Mouse (Mus musculus) layer of hippocampus, adult 9-11 months (tissue): ENCODE measurements around the gene Igdcc3.

Experiments
- DNase-seq: peaks from one replicate; pipeline ENCODE4 v3.0.0; 2022

Gene Igdcc3

GRCm38 (mm10) chr9:65140936-65141305 lies at the start of gene Igdcc3:
TSS of gene Igdcc3 (plus strand) at chr9:65141189.
- DNase-seq, result no peak

GRCm38 (mm10) chr9:65094237-65094636 lies 46.8 kb upstream of the Igdcc3 start:
- peak; percentile 48 for DNase-seq

GRCm38 (mm10) chr9:65100991-65101685 lies 39.9 kb upstream of the Igdcc3 start, which contains the start of gene Igdcc4:
TSS of gene Igdcc4 (plus strand) at chr9:65101486.
- DNase-seq, result no peak

GRCm38 (mm10) chr9:65101686-65102376 lies 39.2 kb upstream of the Igdcc3 start:
- DNase-seq, result no peak

GRCm38 (mm10) chr9:65102377-65103172 lies 38.4 kb upstream of the Igdcc3 start:
- peak; percentile 35 for DNase-seq

DNA sequence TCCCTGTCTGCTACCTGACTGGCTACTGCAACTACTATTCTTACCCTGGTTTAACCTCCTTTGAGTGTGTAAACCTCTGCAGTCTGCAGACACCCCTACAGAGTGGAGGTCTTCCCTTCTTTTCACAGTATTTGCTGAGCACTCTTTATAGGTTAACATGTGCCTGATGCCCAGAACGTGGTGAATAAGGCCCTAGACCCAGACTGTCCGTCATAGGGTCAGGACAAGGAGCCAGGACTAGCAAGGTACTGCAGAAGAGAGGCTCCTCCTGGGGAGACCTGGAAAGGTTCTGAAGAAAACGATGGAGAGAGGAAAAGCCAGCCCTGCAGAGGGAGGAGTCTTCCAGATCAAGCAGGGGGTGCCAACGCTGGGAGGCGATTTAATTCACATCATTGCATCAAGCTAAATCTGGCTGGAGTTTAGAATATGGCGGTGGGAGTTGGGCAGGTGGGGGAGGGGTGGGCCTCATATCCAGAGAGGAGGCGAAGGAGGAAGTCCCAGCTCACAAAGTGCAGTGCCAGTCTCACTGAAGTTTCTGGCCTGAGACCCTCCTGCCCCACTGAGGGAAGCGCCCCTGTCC lies 37.7 kb upstream of the Igdcc3 start:
- DNase-seq, result no peak

GRCm38 (mm10) chr9:65106821-65107220 lies 34.2 kb upstream of the Igdcc3 start:
- DNase-seq, result no peak

DNA sequence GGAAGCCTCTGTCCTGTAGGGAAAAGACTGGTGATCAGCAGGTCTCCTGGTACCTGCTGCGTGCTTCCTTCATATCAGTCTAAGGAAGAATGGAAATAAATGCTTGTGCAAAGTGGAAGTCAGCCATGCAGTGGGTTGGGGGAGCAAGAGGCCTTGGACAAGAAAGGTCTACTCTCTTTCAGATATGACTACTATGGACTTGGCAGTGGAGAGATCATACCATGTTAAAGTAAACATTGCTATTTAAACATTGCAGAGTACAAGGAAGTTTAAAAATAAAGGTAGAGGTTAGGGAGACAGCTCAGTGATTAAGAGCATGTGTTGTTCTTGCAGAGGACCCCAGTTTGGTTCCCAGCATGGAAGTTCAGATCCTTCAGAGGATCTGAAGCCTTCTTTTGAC lies 33.1 kb upstream of the Igdcc3 start:
- DNase-seq, result no peak

- DNase-seq, result peak; percentile 72
Observed at GRCm38 (mm10) chr9:65109132-65110072, 31.6 kb upstream of the Igdcc3 start.

GRCm38 (mm10) chr9:65111698-65112097 lies 29.3 kb upstream of the Igdcc3 start:
- no peak for DNase-seq

DNA sequence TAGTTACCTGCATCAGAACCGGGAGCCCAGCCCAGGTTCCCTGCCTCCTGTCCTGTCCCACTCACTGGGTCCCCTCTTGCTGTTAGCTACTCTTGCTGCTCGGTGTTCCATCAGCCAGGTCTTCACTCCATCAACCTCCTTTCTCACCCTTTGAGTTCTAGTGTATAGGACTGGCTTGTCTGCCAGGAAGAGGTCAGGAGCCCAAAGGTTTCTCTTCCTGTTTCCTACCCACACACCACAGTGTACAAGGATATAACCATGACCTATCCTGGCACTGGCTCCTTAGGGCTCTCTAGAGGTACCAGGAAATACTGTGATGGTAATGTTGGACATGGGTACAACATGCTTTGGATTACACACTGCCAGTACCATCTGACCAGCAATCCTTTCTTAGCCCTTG lies 27.3 kb upstream of the Igdcc3 start:
- DNase-seq, result no peak

DNA sequence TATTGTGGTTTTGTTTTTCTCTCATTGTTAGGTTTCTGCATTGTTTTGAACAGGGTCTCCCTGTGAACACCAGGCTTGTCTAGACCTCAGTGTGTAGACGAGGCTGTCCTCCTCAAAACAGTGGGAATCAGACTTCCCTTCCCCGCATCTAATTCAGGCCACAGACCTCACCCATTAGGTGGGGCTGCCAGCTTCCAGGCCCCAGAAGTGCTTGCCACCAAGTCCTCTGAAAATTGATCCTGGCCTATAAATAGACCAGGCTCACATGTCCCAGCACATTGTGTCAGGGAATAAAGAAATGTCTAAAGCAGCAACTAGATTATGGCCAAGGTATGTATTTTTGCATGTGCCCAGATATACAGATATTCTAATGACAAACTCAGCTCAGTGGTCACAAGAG lies 25.1 kb upstream of the Igdcc3 start:
- no peak for DNase-seq

- no peak for DNase-seq
Observed at GRCm38 (mm10) chr9:65117516-65117915, 23.5 kb upstream of the Igdcc3 start.

- DNase-seq, result peak; percentile 59
Observed at GRCm38 (mm10) chr9:65120935-65121334, 20.1 kb upstream of the Igdcc3 start.

DNA sequence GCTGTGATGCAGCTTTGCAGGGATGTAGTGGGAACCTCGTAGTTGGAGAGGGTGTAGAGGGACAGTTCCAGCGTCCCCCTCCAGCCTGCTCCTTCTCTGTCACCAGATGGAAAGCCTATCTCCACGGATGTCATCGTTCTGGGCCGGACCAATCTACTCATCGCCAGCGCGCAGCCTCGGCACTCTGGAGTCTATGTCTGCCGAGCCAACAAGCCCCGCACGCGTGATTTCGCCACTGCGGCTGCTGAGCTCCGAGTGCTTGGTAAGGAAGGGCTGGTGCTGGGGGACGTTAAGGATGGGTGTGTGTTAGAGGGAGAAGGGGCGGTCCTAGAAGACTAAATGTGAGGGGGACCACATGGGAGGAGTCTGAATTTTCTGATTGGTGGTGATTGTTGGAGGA lies 18.4 kb upstream of the Igdcc3 start:
- peak; percentile 86 for DNase-seq

DNA sequence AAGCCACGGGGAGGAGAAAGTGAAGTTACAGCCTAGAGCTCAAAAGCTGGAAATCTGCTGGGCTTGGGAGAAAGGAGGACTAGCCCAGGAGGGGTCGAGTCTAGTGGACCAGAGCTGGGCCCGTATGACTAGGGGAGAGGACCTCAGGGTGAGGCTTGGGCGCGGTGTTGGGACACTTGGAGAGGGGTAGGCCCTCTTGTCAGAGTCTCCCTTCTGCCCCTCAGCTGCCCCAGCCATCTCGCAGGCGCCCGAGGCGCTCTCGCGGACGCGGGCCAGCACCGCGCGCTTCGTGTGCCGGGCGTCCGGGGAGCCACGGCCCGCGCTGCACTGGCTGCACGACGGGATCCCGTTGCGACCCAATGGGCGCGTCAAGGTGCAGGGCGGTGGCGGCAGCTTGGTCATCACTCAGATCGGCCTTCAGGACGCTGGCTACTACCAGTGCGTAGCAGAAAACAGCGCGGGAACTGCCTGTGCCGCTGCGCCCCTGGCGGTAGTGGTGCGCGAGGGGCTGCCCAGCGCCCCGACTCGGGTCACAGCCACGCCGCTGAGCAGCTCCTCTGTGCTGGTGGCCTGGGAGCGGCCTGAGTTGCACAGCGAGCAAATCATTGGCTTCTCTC lies 17.3 kb upstream of the Igdcc3 start:
- DNase-seq, result no peak

- no peak for DNase-seq
Observed at GRCm38 (mm10) chr9:65128123-65128815, 12.7 kb upstream of the Igdcc3 start.

GRCm38 (mm10) chr9:65131717-65132116 lies 9.3 kb upstream of the Igdcc3 start:
- no peak for DNase-seq

- DNase-seq, result peak; percentile 42
Observed at GRCm38 (mm10) chr9:65133739-65134138, 7.2 kb upstream of the Igdcc3 start.

- no peak for DNase-seq
Observed at GRCm38 (mm10) chr9:65135126-65135525, 5.9 kb upstream of the Igdcc3 start.

DNA sequence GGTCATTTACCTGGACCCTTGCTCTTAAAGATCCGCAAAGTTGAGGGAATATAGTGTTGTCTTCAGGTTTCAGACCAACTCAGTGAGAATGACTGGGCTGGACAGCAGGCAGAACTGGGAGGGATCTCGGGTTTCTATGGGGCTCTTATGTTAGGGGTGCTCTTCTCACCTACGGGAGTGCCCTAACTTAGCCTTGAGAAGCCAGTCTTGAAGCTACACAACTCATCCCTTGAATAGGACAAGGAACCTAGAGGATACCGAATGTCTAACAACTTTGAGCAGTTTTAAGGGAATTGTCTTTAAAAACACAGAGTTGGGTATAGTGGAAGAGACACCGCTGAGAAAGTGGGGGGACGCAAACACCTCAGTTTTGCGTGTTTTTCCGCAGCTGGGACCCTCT lies 498 bp upstream of the Igdcc3 start:
- DNase-seq, result no peak
